In the genomic region with DNA sequence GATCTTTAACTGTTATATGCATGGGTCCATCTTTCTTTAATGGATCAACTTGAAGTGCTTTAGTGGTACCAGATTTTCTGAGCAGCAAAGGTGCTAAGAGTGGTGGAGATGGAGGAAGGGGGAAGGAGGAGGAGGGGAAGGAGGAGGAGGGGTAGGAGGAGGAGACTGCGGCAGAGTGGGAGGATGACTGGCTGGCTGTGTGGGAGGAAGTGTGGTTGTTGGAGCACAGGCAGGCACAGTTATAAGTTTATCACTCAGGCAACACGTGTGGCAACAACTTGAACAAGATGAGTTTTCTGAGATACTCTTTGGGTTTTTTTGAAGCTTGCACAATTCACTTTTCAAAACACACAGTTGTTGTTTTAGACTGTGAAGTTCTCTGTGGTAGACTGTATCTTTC, we compare ENCODE assay signal across 14 mouse cellular contexts.
DNase-seq lines count a peak whose midpoint lies in the region; ATAC-seq lines count a peak whose summit lies in the region.
"Had no signal": no experiment of that assay in that cellular context is flagged by ENCODE, and none has a peak within 500 bp of the region (broad histone marks: within the 10 kb centered on the region; RNA-seq: fewer than 3 reads in every experiment).

No protein-coding gene starts in this region.

- 0 out of 2 replicates have a peak, but pooled peaks have one; percentile 73 for ATAC-seq in kidney, embryonic 15.5 days (replicated peaks; ENCODE audit: low FRiP score)
- peak; percentile 56 for ATAC-seq in CD4-positive, CD25-positive, alpha-beta regulatory T cell, adult 4 months
- ATAC-seq in granulocyte monocyte progenitor cell, adult 5-6 weeks (replicated peaks; ENCODE audit: poor library complexity, severe bottlenecking), result peak; percentile 80
- ATAC-seq in monocyte, adult 5-6 weeks (replicated peaks; ENCODE audit: insufficient number of reproducible peaks, low FRiP score, low TSS enrichment, poor library complexity, severe bottlenecking), result no peak
- ATAC-seq: hindbrain, embryonic 16.5 days; midbrain, embryonic 16.5 days had no signal

- H3K4me3 ChIP-seq in kidney, embryonic 15.5 days (replicated peaks), result no peak overlapping the region
- H3K4me3 ChIP-seq: erythroblast, embryonic 14.5 days; limb, embryonic 13.5 days; lung, embryonic 15.5 days had no signal

- no peak overlapping the region for H3K4me2 ChIP-seq in kidney, embryonic 15.5 days
- H3K4me2 ChIP-seq: limb, embryonic 13.5 days; lung, embryonic 15.5 days had no signal

- H3K9me3 ChIP-seq in kidney, embryonic 15.5 days (replicated peaks), result no peaks in the 10 kb centered on the region
- H3K9me3 ChIP-seq: limb, embryonic 13.5 days; lung, embryonic 15.5 days had no signal

- H3K27ac ChIP-seq in kidney, embryonic 15.5 days, result peak overlapping the region; percentile 27; the same call in 1 of the 2 replicates
- H3K27ac ChIP-seq: limb, embryonic 13.5 days; lung, embryonic 15.5 days had no signal

- peaks cover 22% of the 10 kb centered on the region for H3K4me1 ChIP-seq in kidney, embryonic 15.5 days
- H3K4me1 ChIP-seq: limb, embryonic 13.5 days had no signal

- H3K9ac ChIP-seq in kidney, embryonic 15.5 days, result no peak overlapping the region
- H3K9ac ChIP-seq: limb, embryonic 13.5 days; lung, embryonic 15.5 days had no signal

- DNase-seq in kidney, postnatal 14 days, result no peak
- DNase-seq in thymus, postnatal 10 days (ENCODE audit: low spot score in 2 of 2), result peak; percentile 24 to 28
- no peak for DNase-seq in cerebellum, postnatal 25 days
- DNase-seq: gastrocnemius, postnatal 36 days; retina, postnatal 1 day had no signal

- no peaks in the 10 kb centered on the region for H3K27me3 ChIP-seq in kidney, embryonic 15.5 days
- H3K27me3 ChIP-seq: limb, embryonic 13.5 days; lung, embryonic 15.5 days had no signal

- 9% methylated on average over 2 of the region's 2 CpGs for WGBS in kidney, embryonic 15.5 days

- H3K36me3 ChIP-seq in kidney, embryonic 15.5 days, result no peaks in the 10 kb centered on the region
- H3K36me3 ChIP-seq: limb, embryonic 13.5 days; lung, embryonic 15.5 days had no signal

Comparison
In these comparisons a context has a peak if more than half of its experiments do, and no peak if none do; other contexts are left out.
1. DNase-seq: peak in thymus, postnatal 10 days (2 of 2); none in kidney, postnatal 14 days (single experiment) and cerebellum, postnatal 25 days (0 of 2).